Mouse (Mus musculus) E14TG2a.4 (cell line): ENCODE data around the gene Olfr1197.

Source experiments
- H3K27me3 ChIP-seq: 2 replicates; pipeline ENCODE4 v1.6.1; 2014; ENCODE audit warnings: low read length, control low read depth; ENCODE audit not compliant: insufficient read depth
- H3K36me3 ChIP-seq: 2 replicates; pipeline ENCODE4 v1.6.1; 2014; ENCODE audit warnings: low read length, control low read depth; ENCODE audit not compliant: insufficient read depth
- H3K4me1 ChIP-seq: replicated peaks from 2 replicates; pipeline ENCODE4 v1.6.1; 2014; ENCODE audit warnings: low read depth, low read length, control low read depth
- H3K4me3 ChIP-seq: replicated peaks from 2 replicates; pipeline ENCODE4 v1.5.1; 2014; ENCODE audit warnings: mild to moderate bottlenecking, low read length
- H3K9me3 ChIP-seq: 2 replicates; pipeline ENCODE4 v1.6.1; 2014; ENCODE audit warnings: low read length, control low read depth
- CTCF ChIP-seq: conservative IDR thresholded peaks from 2 replicates; pipeline ENCODE4 v1.5.1; 2014; ENCODE audit warnings: low read length
- NANOG ChIP-seq: IDR thresholded peaks from 2 replicates; pipeline ENCODE4 v1.6.1; 2014; ENCODE audit warnings: borderline replicate concordance, low read length, mixed read lengths
- POU5F1 ChIP-seq: IDR thresholded peaks from 2 replicates; pipeline ENCODE4 v1.6.1; 2014; ENCODE audit warnings: low read length, borderline replicate concordance

The Olfr1197 gene

GRCm38 (mm10) chr2:88732266-88732665 is at the start of gene Olfr1197:
Olfr1197 (minus strand) TSS chr2:88732366.
- Histone ChIP-seq H3K4me1 (no peaks in the 10 kb centered on the region), H3K4me3 (no peak within 1 kb of the TSS)
- no peak for TF ChIP-seq CTCF
- TF ChIP-seq NANOG: no peak
- no peak for TF ChIP-seq POU5F1

GRCm38 (mm10) chr2:88770388-88770787 is 38.2 kb upstream of the Olfr1197 start, which contains the start of gene Olfr1200:
Olfr1200 (minus strand) TSS chr2:88770488.
- H3K4me1 ChIP-seq: no peaks in the 10 kb centered on the region
- H3K9me3 ChIP-seq: no peaks in the 10 kb centered on the region
- TF ChIP-seq CTCF: no peak
- no peak for TF ChIP-seq POU5F1
- TF ChIP-seq NANOG: no peak

More at GRCm38 (mm10) chr2:88732266-88732665, at the start of gene Olfr1197:
- Histone ChIP-seq H3K9me3 (no peaks in the 10 kb centered on the region), H3K27me3 (no peaks in the 10 kb centered on the region), H3K36me3 (no peaks in the 10 kb centered on the region)

GRCm38 (mm10) chr2:88760369-88760768 is 28.2 kb upstream of the Olfr1197 start, which contains the start of gene Olfr1199:
Olfr1199 (minus strand) TSS chr2:88760469.
- no peak for TF ChIP-seq POU5F1
- no peak for TF ChIP-seq CTCF
- TF ChIP-seq NANOG: no peak
- H3K4me1 ChIP-seq: no peaks in the 10 kb centered on the region
- H3K4me3 ChIP-seq: no peak within 1 kb of the TSS
- no peaks in the 10 kb centered on the region for H3K9me3 ChIP-seq
- no peaks in the 10 kb centered on the region for H3K36me3 ChIP-seq
- no peaks in the 10 kb centered on the region for H3K27me3 ChIP-seq

More at GRCm38 (mm10) chr2:88770388-88770787, 38.2 kb upstream of the Olfr1197 start, which contains the start of gene Olfr1200:
- Histone ChIP-seq H3K36me3 (no peaks in the 10 kb centered on the region), H3K27me3 (no peaks in the 10 kb centered on the region), H3K4me3 (no peak within 1 kb of the TSS)

DNA sequence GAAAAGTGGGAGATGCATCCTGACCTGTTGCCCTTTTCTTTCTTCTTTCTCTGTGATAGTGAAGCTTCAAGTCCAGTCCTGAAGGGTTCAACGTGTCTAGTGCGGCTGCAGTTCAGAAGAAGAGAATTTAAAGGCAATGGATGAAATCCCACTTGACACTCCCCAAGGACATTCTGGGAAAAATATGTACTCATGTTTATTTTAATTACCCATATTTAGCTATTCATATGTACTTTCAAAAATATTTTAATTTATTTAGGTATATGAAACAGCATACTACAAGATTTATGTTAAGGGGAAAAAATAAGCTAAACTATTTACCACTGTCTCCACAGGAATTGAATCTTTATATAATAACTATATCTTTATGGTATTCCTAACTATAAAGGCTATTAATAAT is 19.1 kb upstream of the Olfr1197 start, which contains the start of gene Olfr1198:
Gene Olfr1198 (minus strand): TSS at position 101 of the 400 bp plus-strand sequence.
- no peaks in the 10 kb centered on the region for H3K4me1 ChIP-seq
- no peak within 1 kb of the TSS for H3K4me3 ChIP-seq
- H3K36me3 ChIP-seq: no peaks in the 10 kb centered on the region
- H3K9me3 ChIP-seq: no peaks in the 10 kb centered on the region
- TF ChIP-seq POU5F1: no peak
- H3K27me3 ChIP-seq: no peaks in the 10 kb centered on the region

GRCm38 (mm10) chr2:88743379-88743778 is 11.2 kb upstream of the Olfr1197 start:
- H3K9me3 ChIP-seq: peaks cover 40% of the 10 kb centered on the region
- H3K4me3 ChIP-seq: no peak overlapping the region
- H3K27me3 ChIP-seq: no peaks in the 10 kb centered on the region
- H3K36me3 ChIP-seq: no peaks in the 10 kb centered on the region
- TF ChIP-seq CTCF (no peak), POU5F1 (no peak), NANOG (no peak)
- H3K4me1 ChIP-seq: no peaks in the 10 kb centered on the region

- Histone ChIP-seq H3K4me3 (no peak within 1 kb of the TSS), H3K27me3 (no peaks in the 10 kb centered on the region), H3K36me3 (no peaks in the 10 kb centered on the region), H3K9me3 (no peaks in the 10 kb centered on the region), H3K4me1 (no peaks in the 10 kb centered on the region)
- no peak for TF ChIP-seq CTCF
Measured at GRCm38 (mm10) chr2:88704497-88704896, 27.7 kb downstream of the Olfr1197 start, which contains the start of gene Olfr1196. Olfr1196 (minus strand) TSS chr2:88704597.

- no peaks in the 10 kb centered on the region for H3K9me3 ChIP-seq
- TF ChIP-seq CTCF (no peak), NANOG (no peak), POU5F1 (no peak)
Measured at GRCm38 (mm10) chr2:88689087-88689486, 43.1 kb downstream of the Olfr1197 start, which contains the start of gene Olfr1195. Olfr1195 (minus strand) TSS chr2:88689187.

More at GRCm38 (mm10) chr2:88689087-88689486, 43.1 kb downstream of the Olfr1197 start, which contains the start of gene Olfr1195:
- no peaks in the 10 kb centered on the region for H3K4me1 ChIP-seq
- H3K4me3 ChIP-seq: no peak within 1 kb of the TSS
- H3K27me3 ChIP-seq: no peaks in the 10 kb centered on the region
- no peaks in the 10 kb centered on the region for H3K36me3 ChIP-seq
